Mouse (Mus musculus) CD4-positive, CD25-positive, alpha-beta regulatory T cell, adult 2 months (primary cell): ENCODE data around the gene Paqr5.

Source experiments
- DNase-seq: peaks from one replicate; pipeline ENCODE4 v3.0.0-alpha.2; 2012; ENCODE audit warnings: low read depth, low spot score

Gene Paqr5

DNA sequence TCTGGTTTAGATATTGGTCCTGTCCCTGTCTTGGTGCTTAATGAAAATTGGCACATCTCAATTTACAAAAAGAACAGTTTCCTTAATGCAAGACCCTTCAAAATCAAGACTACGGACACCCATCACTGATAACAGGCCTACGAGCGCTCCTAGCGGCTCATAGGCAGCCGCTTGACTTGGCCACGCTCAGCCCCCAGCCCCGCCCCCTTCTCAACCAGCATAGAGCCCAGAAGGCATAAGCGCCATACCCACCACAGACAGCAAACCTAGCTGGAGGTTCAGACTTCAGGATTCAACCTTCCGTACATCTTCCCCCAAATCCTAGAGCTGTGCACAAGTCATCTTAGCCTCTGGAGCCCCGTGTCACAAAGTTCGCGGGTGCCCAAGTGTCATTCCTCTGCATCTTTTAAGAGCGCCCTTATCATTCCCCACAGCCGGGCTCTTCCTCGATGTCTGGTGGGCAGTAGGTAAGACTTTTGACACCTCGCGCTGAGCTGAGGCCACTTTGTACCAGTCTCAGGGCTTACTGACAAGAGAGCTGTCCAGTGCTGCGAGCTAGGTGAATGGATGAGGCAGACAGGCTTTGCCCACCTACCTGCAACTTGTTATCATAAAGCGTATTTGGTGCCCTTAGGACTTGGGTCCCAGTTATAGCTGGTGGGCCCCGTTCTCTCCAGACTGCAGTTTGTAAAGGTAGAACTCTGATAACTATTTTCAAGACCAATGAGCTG lies 116.0 kb downstream of the Paqr5 start:
- DNase-seq, result peak; percentile 31

GRCm38 (mm10) chr9:61909633-61910032 lies 117.0 kb downstream of the Paqr5 start:
- DNase-seq, result no peak

DNA sequence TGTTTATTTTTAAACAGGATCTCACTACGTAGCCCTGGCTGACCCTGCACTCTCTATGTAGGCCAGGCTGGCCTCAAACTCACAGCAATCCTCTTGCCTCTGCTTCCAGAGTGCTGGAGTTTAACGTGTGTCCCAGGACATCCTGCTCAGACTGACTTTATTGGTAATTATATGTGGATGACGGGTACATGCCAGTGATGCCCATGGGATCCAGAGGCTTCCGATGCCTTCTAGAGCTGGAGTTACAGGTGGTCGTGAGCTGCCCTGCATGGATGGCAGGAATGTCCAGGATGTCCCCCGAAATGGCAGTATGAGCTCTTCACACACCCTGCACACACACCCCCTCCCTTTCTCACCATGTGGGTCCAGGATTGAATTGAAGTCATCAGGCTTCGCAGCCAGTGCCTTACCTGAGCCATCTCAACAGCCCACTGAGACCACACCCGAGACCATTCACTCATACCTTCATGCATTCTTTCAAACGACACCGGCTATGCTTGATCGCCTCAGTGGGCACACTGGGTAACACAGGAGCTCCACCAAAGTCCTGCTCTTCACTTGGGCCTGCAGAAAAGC lies 117.7 kb downstream of the Paqr5 start:
- DNase-seq, result no peak

DNA sequence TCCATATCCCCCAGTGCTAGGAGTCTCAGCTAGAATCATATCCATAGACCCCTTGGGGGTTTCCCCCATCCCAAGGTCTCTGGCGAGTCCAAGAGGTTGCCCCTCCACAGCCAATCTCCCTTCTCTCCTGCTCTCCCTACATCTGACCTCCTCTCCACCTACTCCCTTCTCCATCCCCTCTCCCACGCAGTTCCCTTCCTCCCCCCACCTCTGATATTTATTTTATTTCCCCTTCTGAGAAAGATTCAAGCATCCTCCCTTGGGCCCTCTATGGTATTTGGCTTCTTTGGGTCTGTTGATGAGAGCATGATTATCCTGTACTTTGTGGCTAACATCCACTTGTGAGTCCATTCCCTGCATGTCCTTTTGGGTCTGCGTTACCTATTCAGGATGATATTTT lies 118.3 kb downstream of the Paqr5 start:
- DNase-seq, result no peak

- DNase-seq, result no peak
Measured at GRCm38 (mm10) chr9:61907621-61908295, 118.9 kb downstream of the Paqr5 start.

DNA sequence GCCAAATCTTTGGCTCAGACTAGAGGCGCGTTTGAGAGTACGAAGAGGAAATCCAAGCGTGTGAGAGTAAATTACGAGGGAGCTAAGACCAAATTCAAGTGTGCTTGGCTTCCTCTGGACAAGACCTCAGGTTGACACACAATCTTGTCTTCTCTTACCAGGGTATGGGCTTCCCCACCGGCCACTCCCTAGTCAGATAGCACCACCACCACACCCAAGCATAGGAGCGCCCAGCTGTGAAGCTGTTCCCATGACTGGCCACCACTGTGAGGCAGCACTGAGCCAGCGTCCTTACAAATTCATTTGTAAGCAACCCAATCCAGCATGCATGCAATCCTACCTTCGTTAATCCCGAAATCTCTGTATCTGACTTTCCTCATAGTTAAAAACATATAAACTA lies 119.7 kb downstream of the Paqr5 start:
- peak; percentile 74 for DNase-seq

GRCm38 (mm10) chr9:61905576-61905975 lies 121.1 kb downstream of the Paqr5 start:
- DNase-seq, result no peak

- no peak for DNase-seq
Measured at GRCm38 (mm10) chr9:61904201-61904600, 122.5 kb downstream of the Paqr5 start.
